Mouse (Mus musculus): ENCODE data around the gene Dyrk3. TPM values are rescaled to one million over a fixed set of nuclear protein-coding genes. Genes with fewer than 3 reads are reported as not detected.
"Not testable (repeated sequence)": the region's sequence is repeated elsewhere in the genome, so short reads cannot be mapped to it uniquely, and the experiment has no call there.

Dyrk3 gene
- polyA plus RNA-seq, 1 experiment from 2014 or later = 10.6 TPM

GRCm38 (mm10) chr1:131167612-131168011 lies 29.5 kb upstream of the Dyrk3 start:
- no peak for ATAC-seq (ENCODE audit: low FRiP score)
- Histone ChIP-seq H3K4me2 (replicated peaks; ENCODE audit: low read depth, low read length) (no peak overlapping the region), H3K27ac (ENCODE audit: low read depth, low read length) (no peak overlapping the region), H3K4me1 (replicated peaks; ENCODE audit: control insufficient read depth, insufficient read depth, low read length) (no peaks in the 10 kb centered on the region), H3K4me3 (ENCODE audit: low read depth, low read length) (no peak overlapping the region), H3K36me3 (ENCODE audit: control insufficient read depth, insufficient read depth, low read length) (peaks cover 7% of the 10 kb centered on the region; the same call in 1 of the 2 replicates), H3K9ac (ENCODE audit: low read depth, low read length) (no peak overlapping the region), H3K27me3 (ENCODE audit: control insufficient read depth, insufficient read depth, low read length) (no peaks in the 10 kb centered on the region), H3K9me3 (ENCODE audit: control insufficient read depth, low read length) (no peaks in the 10 kb centered on the region)
- WGBS = 94% methylated on average over 10 of the region's 10 CpGs
- DNase-seq (ENCODE audit: low spot score) = no peak

DNA sequence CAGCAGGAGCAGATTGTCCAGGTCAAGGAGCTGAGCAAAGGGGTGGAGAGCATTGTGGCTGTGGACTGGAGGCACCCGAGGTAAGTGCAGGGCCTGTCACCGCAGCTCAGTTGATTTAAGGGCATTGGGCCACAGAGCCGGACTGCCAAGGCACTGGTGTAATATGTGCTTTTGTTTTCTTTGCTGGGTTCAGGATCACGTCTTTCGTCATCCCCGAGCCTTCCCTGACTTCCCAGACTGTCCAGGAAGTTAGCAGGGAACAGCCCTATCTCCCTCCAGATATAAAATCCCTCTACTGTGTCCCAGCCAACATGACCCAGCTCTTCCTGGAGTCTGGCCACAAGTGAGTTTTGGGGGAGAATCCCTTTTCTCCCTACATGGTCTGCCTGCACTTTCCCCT lies 26.3 kb upstream of the Dyrk3 start:
- Histone ChIP-seq H3K4me3 (ENCODE audit: low read depth, low read length) (no peak overlapping the region), H3K4me1 (replicated peaks; ENCODE audit: control insufficient read depth, insufficient read depth, low read length) (no peaks in the 10 kb centered on the region), H3K4me2 (replicated peaks; ENCODE audit: low read depth, low read length) (no peak overlapping the region), H3K36me3 (ENCODE audit: control insufficient read depth, insufficient read depth, low read length) (peaks cover 10% of the 10 kb centered on the region), H3K9ac (ENCODE audit: low read depth, low read length) (no peak overlapping the region), H3K27me3 (ENCODE audit: control insufficient read depth, insufficient read depth, low read length) (no peaks in the 10 kb centered on the region), H3K27ac (ENCODE audit: low read depth, low read length) (no peak overlapping the region), H3K9me3 (ENCODE audit: control insufficient read depth, low read length) (no peaks in the 10 kb centered on the region)
- 89% methylated on average over 6 of the region's 6 CpGs for WGBS
- DNase-seq (ENCODE audit: low spot score) = no peak
- ATAC-seq (ENCODE audit: low FRiP score) = no peak

GRCm38 (mm10) chr1:131161091-131161490 lies 23.0 kb upstream of the Dyrk3 start:
- no peak for DNase-seq (ENCODE audit: low spot score)

DNA sequence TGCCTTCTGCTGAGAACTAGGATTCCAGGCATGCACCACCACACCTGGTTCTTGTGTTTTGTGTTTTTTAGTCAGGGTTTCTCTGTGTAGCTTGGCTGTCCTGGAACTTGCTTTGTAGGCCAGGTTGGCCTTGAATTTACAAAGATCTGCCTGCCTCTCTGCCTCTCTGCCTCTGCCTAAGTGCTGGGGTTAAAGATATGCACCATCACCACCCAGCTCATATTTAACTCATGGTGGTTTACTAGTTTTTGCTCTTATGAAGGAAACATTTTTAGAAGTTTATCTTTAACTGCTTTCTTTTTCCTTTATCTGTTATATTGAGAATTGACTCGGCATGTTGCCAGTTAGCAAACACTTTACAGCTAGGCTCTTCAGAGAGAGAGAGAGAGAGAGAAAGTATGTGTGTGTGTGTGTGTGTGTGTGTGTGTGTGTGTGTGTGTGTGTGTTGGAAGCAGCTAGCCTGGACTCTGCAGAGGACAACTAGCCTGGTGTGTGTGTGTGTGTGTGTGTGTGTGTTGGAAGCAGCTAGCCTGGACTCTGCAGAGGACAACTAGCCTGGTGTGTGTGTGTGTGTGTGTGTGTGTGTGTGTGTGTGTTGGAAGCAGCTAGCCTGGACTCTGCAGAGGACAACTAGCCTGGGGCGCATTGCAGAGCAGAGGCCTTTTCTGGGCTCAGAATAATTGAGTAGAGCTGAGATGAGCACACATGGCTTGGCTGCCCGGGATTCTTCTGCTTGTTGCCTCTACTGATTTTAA lies 21.6 kb upstream of the Dyrk3 start:
- not testable (repeated sequence) for H3K27me3 ChIP-seq (ENCODE audit: control insufficient read depth, insufficient read depth, low read length); H3K9me3 ChIP-seq (ENCODE audit: control insufficient read depth, low read length); H3K27ac ChIP-seq (ENCODE audit: low read depth, low read length); H3K4me1 ChIP-seq (replicated peaks; ENCODE audit: control insufficient read depth, insufficient read depth, low read length); H3K4me2 ChIP-seq (replicated peaks; ENCODE audit: low read depth, low read length); H3K4me3 ChIP-seq (ENCODE audit: low read depth, low read length); H3K36me3 ChIP-seq (ENCODE audit: control insufficient read depth, insufficient read depth, low read length); DNase-seq (ENCODE audit: low spot score); ATAC-seq (ENCODE audit: low FRiP score); H3K9ac ChIP-seq (ENCODE audit: low read depth, low read length)
- 90% methylated on average over 3 of the region's 3 CpGs for WGBS

More at GRCm38 (mm10) chr1:131161091-131161490, 23.0 kb upstream of the Dyrk3 start:
- WGBS = 84% methylated on average over 11 of the region's 11 CpGs
- Histone ChIP-seq H3K27ac (ENCODE audit: low read depth, low read length) (no peak overlapping the region), H3K9me3 (ENCODE audit: control insufficient read depth, low read length) (no peaks in the 10 kb centered on the region), H3K27me3 (ENCODE audit: control insufficient read depth, insufficient read depth, low read length) (no peaks in the 10 kb centered on the region), H3K36me3 (ENCODE audit: control insufficient read depth, insufficient read depth, low read length) (peaks cover 8% of the 10 kb centered on the region), H3K4me3 (ENCODE audit: low read depth, low read length) (no peak overlapping the region), H3K9ac (ENCODE audit: low read depth, low read length) (no peak overlapping the region), H3K4me1 (replicated peaks; ENCODE audit: control insufficient read depth, insufficient read depth, low read length) (no peaks in the 10 kb centered on the region), H3K4me2 (replicated peaks; ENCODE audit: low read depth, low read length) (no peak overlapping the region)
- no peak for ATAC-seq (ENCODE audit: low FRiP score)

GRCm38 (mm10) chr1:131155456-131155855 lies 17.3 kb upstream of the Dyrk3 start:
- Histone ChIP-seq H3K9me3 (ENCODE audit: control insufficient read depth, low read length) (no peaks in the 10 kb centered on the region), H3K27ac (ENCODE audit: low read depth, low read length) (no peak overlapping the region), H3K27me3 (ENCODE audit: control insufficient read depth, insufficient read depth, low read length) (no peaks in the 10 kb centered on the region), H3K4me3 (ENCODE audit: low read depth, low read length) (no peak overlapping the region), H3K4me2 (replicated peaks; ENCODE audit: low read depth, low read length) (no peak overlapping the region), H3K4me1 (replicated peaks; ENCODE audit: control insufficient read depth, insufficient read depth, low read length) (no peaks in the 10 kb centered on the region), H3K9ac (ENCODE audit: low read depth, low read length) (no peak overlapping the region), H3K36me3 (ENCODE audit: control insufficient read depth, insufficient read depth, low read length) (no peaks in the 10 kb centered on the region)
- WGBS = 55% methylated on average over 2 of the region's 2 CpGs
- DNase-seq (ENCODE audit: low spot score) = peak; percentile 64
- no peak for ATAC-seq (ENCODE audit: low FRiP score)

DNA sequence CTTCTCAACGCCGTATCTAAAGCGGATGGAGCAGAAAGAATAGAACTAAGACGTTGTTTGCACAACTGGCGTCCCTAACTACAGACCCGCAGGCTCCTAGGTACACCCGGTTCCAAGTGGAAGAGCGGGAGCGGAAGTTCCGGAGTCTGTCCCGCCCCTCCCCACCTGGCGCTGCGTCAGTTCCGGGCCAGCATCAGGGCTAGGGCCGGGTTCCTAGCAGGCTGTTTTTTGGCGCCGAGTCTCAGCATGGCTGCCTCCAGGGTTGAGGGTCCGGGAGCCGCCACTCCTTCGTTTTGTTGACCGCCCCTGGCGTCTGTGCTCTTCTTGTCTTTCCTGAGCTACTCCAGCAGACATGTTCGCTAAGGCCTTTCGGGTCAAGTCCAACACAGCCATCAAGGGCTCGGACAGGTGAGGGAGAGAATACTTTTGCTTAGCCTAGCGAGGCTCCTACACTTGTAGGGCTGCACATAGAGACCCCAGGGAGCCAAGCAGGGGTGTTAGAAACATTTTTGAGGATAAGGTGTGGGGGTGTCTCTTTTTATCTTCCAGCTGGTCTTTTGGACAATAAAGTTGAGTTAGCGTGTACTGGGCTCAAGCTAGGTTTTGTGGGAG lies 15.0 kb upstream of the Dyrk3 start, which contains the start of gene Eif2d:
Eif2d (plus strand) TSS at position 164 of the 612 bp plus-strand sequence.
- Histone ChIP-seq H3K4me2 (replicated peaks; ENCODE audit: low read depth, low read length) (peak within 1 kb of the TSS; percentile 77), H3K27ac (ENCODE audit: low read depth, low read length) (no peak within 1 kb of the TSS), H3K27me3 (ENCODE audit: control insufficient read depth, insufficient read depth, low read length) (no peaks in the 10 kb centered on the region), H3K9ac (ENCODE audit: low read depth, low read length) (peak within 1 kb of the TSS; percentile 76), H3K4me3 (ENCODE audit: low read depth, low read length) (peak within 1 kb of the TSS; percentile 67), H3K4me1 (replicated peaks; ENCODE audit: control insufficient read depth, insufficient read depth, low read length) (no peaks in the 10 kb centered on the region), H3K36me3 (ENCODE audit: control insufficient read depth, insufficient read depth, low read length) (no peaks in the 10 kb centered on the region), H3K9me3 (ENCODE audit: control insufficient read depth, low read length) (no peaks in the 10 kb centered on the region)
- DNase-seq (ENCODE audit: low spot score) (peak; percentile 91), ATAC-seq (ENCODE audit: low FRiP score) (peak; percentile 98)
- under 1% methylated on average over 27 of the region's 27 CpGs for WGBS

- DNase-seq (ENCODE audit: low spot score) (no peak), ATAC-seq (ENCODE audit: low FRiP score) (no peak)
- WGBS = 69% methylated on average over 1 of the region's 1 CpGs
- Histone ChIP-seq H3K27me3 (ENCODE audit: control insufficient read depth, insufficient read depth, low read length) (no peaks in the 10 kb centered on the region), H3K4me2 (replicated peaks; ENCODE audit: low read depth, low read length) (no peak overlapping the region), H3K4me1 (replicated peaks; ENCODE audit: control insufficient read depth, insufficient read depth, low read length) (no peaks in the 10 kb centered on the region), H3K36me3 (ENCODE audit: control insufficient read depth, insufficient read depth, low read length) (no peaks in the 10 kb centered on the region), H3K27ac (ENCODE audit: low read depth, low read length) (no peak overlapping the region), H3K9ac (ENCODE audit: low read depth, low read length) (no peak overlapping the region), H3K4me3 (ENCODE audit: low read depth, low read length) (no peak overlapping the region), H3K9me3 (ENCODE audit: control insufficient read depth, low read length) (no peaks in the 10 kb centered on the region)
Observed at GRCm38 (mm10) chr1:131149496-131149895, 11.4 kb upstream of the Dyrk3 start.

DNA sequence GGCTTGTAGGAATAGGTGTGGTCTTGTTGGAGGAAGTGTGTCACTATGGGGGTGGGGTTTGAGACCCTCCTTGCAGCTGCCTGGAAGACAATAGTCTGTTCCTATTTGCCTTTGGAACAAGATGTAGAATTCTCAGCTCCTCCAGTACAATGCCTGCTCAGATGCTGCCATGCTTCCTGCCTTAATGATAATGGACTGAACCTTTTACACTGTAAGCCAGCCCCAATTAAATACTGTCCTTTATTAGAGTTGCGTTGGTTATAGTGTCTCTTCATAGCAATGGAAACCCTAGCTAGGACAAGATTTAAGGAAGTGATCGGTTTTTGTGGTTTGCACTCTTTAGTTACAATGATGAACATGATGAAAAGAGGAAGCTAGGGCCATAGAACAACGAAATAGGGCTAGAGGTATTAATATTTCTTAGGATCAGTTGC lies 8.1 kb upstream of the Dyrk3 start:
- H3K4me2 ChIP-seq (replicated peaks; ENCODE audit: low read depth, low read length) = no peak overlapping the region
- DNase-seq (ENCODE audit: low spot score) = no peak
- no peaks in the 10 kb centered on the region for H3K9me3 ChIP-seq (ENCODE audit: control insufficient read depth, low read length)
- no peak overlapping the region for H3K9ac ChIP-seq (ENCODE audit: low read depth, low read length)
- no peak overlapping the region for H3K27ac ChIP-seq (ENCODE audit: low read depth, low read length)
- 89% methylated on average over 3 of the region's 3 CpGs for WGBS
- no peaks in the 10 kb centered on the region for H3K36me3 ChIP-seq (ENCODE audit: control insufficient read depth, insufficient read depth, low read length)
- no peaks in the 10 kb centered on the region for H3K4me1 ChIP-seq (replicated peaks; ENCODE audit: control insufficient read depth, insufficient read depth, low read length)
- H3K27me3 ChIP-seq (ENCODE audit: control insufficient read depth, insufficient read depth, low read length) = no peaks in the 10 kb centered on the region
- H3K4me3 ChIP-seq (ENCODE audit: low read depth, low read length) = no peak overlapping the region
- ATAC-seq (ENCODE audit: low FRiP score) = no peak

DNA sequence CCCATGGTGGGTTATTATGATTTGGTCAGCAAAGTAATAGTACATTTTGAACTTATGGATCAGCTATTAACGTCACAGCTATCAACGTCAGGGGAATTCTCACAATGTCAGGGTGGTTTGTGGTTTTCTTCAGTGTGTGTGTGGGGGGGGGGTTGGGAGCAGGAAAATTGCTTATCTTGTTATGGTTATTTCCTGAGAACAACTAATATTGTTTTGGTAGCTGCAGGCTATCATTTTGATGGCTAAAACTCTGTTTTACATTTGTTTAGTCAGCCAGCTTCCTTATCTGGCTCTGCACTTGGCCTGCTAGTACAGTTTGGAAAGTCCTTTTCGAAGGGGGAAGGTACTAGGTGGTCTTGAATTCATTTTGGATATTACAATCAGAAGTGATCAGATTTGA lies 7.1 kb upstream of the Dyrk3 start:
- not testable (repeated sequence) for H3K9me3 ChIP-seq (ENCODE audit: control insufficient read depth, low read length); H3K27me3 ChIP-seq (ENCODE audit: control insufficient read depth, insufficient read depth, low read length); H3K4me1 ChIP-seq (replicated peaks; ENCODE audit: control insufficient read depth, insufficient read depth, low read length); H3K4me2 ChIP-seq (replicated peaks; ENCODE audit: low read depth, low read length); H3K4me3 ChIP-seq (ENCODE audit: low read depth, low read length); ATAC-seq (ENCODE audit: low FRiP score); DNase-seq (ENCODE audit: low spot score); H3K9ac ChIP-seq (ENCODE audit: low read depth, low read length); H3K27ac ChIP-seq (ENCODE audit: low read depth, low read length); H3K36me3 ChIP-seq (ENCODE audit: control insufficient read depth, insufficient read depth, low read length)
- WGBS = 83% methylated on average over 3 of the region's 3 CpGs

Data from hindbrain, embryonic 11.5 days (tissue).